Mouse (Mus musculus) right cerebral cortex, postnatal 14 days (tissue): Measurements from ENCODE around the gene Rgs7.

Experiments used
- DNase-seq: peaks from one replicate; pipeline ENCODE4 v3.0.0; 2022

Gene Rgs7

GRCm38 (mm10) chr1:175431356-175432053 is 60.8 kb downstream of the Rgs7 start:
- no peak for DNase-seq

- DNase-seq, result no peak
Observed at GRCm38 (mm10) chr1:175427112-175427511, 65.2 kb downstream of the Rgs7 start.

- no peak for DNase-seq
Observed at GRCm38 (mm10) chr1:175426393-175426792, 65.9 kb downstream of the Rgs7 start.

- DNase-seq, result no peak
Observed at GRCm38 (mm10) chr1:175420883-175421282, 71.4 kb downstream of the Rgs7 start.

GRCm38 (mm10) chr1:175415728-175416127 is 76.6 kb downstream of the Rgs7 start:
- DNase-seq, result no peak

GRCm38 (mm10) chr1:175410399-175410798 is 81.9 kb downstream of the Rgs7 start:
- DNase-seq, result no peak

- no peak for DNase-seq
Observed at GRCm38 (mm10) chr1:175391894-175392293, 100.4 kb downstream of the Rgs7 start.

GRCm38 (mm10) chr1:175389250-175389649 is 103.0 kb downstream of the Rgs7 start:
- no peak for DNase-seq

- no peak for DNase-seq
Observed at GRCm38 (mm10) chr1:175385581-175386235, 106.6 kb downstream of the Rgs7 start.

- no peak for DNase-seq
Observed at GRCm38 (mm10) chr1:175372571-175372970, 119.7 kb downstream of the Rgs7 start.

- no peak for DNase-seq
Observed at GRCm38 (mm10) chr1:175368062-175368461, 124.2 kb downstream of the Rgs7 start.

- DNase-seq, result no peak
Observed at GRCm38 (mm10) chr1:175363606-175364005, 128.7 kb downstream of the Rgs7 start.

GRCm38 (mm10) chr1:175359411-175360366 is 132.6 kb downstream of the Rgs7 start:
- DNase-seq, result no peak

GRCm38 (mm10) chr1:175352921-175353320 is 139.4 kb downstream of the Rgs7 start:
- no peak for DNase-seq

GRCm38 (mm10) chr1:175346162-175346561 is 146.1 kb downstream of the Rgs7 start:
- no peak for DNase-seq

GRCm38 (mm10) chr1:175336191-175336590 is 156.1 kb downstream of the Rgs7 start:
- no peak for DNase-seq

GRCm38 (mm10) chr1:175333041-175333854 is 159.1 kb downstream of the Rgs7 start:
- no peak for DNase-seq

GRCm38 (mm10) chr1:175329934-175330471 is 162.3 kb downstream of the Rgs7 start:
- no peak for DNase-seq

GRCm38 (mm10) chr1:175322781-175323180 is 169.5 kb downstream of the Rgs7 start:
- no peak for DNase-seq

- no peak for DNase-seq
Observed at GRCm38 (mm10) chr1:175319205-175319604, 173.1 kb downstream of the Rgs7 start.

- DNase-seq, result no peak
Observed at GRCm38 (mm10) chr1:175317264-175317663, 175.0 kb downstream of the Rgs7 start.

- peak; percentile 12 for DNase-seq
Observed at GRCm38 (mm10) chr1:175307604-175308003, 184.7 kb downstream of the Rgs7 start.
